Mouse (Mus musculus) cerebellum, postnatal 36 days (tissue): Measurements from ENCODE around the gene Jun.

Experiments used
- DNase-seq, 2 experiments: peaks; one replicate each; pipeline ENCODE4 v3.0.0; 2021 to 2022; ENCODE audit warnings: mixed read lengths in 2 of 2

The Jun gene

GRCm38 (mm10) chr4:95025847-95026600 lies 26.0 kb downstream of the Jun start:
- DNase-seq = no peak

GRCm38 (mm10) chr4:95023350-95023953 lies 28.6 kb downstream of the Jun start:
- no peak for DNase-seq

GRCm38 (mm10) chr4:95021649-95022637 lies 30.1 kb downstream of the Jun start:
- DNase-seq = no peak

- no peak for DNase-seq
Measured at GRCm38 (mm10) chr4:95020201-95020600, 31.8 kb downstream of the Jun start.

GRCm38 (mm10) chr4:95018221-95018620 lies 33.8 kb downstream of the Jun start:
- DNase-seq = no peak

GRCm38 (mm10) chr4:95012706-95013105 lies 39.3 kb downstream of the Jun start:
- no peak for DNase-seq

GRCm38 (mm10) chr4:95012256-95012655 lies 39.8 kb downstream of the Jun start:
- no peak for DNase-seq

- DNase-seq = peak; percentile 74 to 80
Measured at GRCm38 (mm10) chr4:95008175-95009057, 43.6 kb downstream of the Jun start.

- DNase-seq = no peak
Measured at GRCm38 (mm10) chr4:95007759-95008158, 44.3 kb downstream of the Jun start.

- no peak for DNase-seq
Measured at GRCm38 (mm10) chr4:95005251-95005830, 46.7 kb downstream of the Jun start.

- DNase-seq = no peak
Measured at GRCm38 (mm10) chr4:95001043-95001775, 50.8 kb downstream of the Jun start.

GRCm38 (mm10) chr4:95000147-95000546 lies 51.9 kb downstream of the Jun start:
- DNase-seq = no peak

- no peak for DNase-seq
Measured at GRCm38 (mm10) chr4:94999249-94999648, 52.8 kb downstream of the Jun start.
